Mouse (Mus musculus) C2C12 (cell line): Measurements from ENCODE around the gene Slc22a20.

Experiments
- CEBPB ChIP-seq: IDR thresholded peaks from one replicate; pipeline ENCODE4 v1.6.1; 2011; ENCODE audit warnings: low read depth, mild to moderate bottlenecking, control low read depth, moderate library complexity
- CTCF ChIP-seq: IDR thresholded peaks from one replicate; pipeline ENCODE4 v1.5.1; 2011; ENCODE audit not compliant: control insufficient read depth, insufficient read depth, insufficient read length
- MYOD1 ChIP-seq: IDR thresholded peaks from one replicate; pipeline ENCODE4 v1.6.1; 2011; ENCODE audit warnings: low read depth; ENCODE audit not compliant: control insufficient read depth, insufficient read length
- USF1 ChIP-seq: IDR thresholded peaks from one replicate; pipeline ENCODE4 v1.6.1; 2011; ENCODE audit warnings: low read depth, mild to moderate bottlenecking, control low read depth, moderate library complexity

- TF ChIP-seq USF1 (no peak), CTCF (no peak), CEBPB (no peak), MYOD1 (no peak)
These were observed 21.1 kb upstream of the Slc22a20 start for GRCm38 (mm10) chr19:6007013-6007412.
